Mouse (Mus musculus): Measurements from ENCODE around the gene Snx27. TPM values are rescaled to one million over a fixed set of nuclear protein-coding genes. Genes with fewer than 3 reads are reported as not detected.
A peak's percentile ranks its signal among the peaks of the same experiment; 100 is the strongest.

Snx27 gene
- total RNA-seq, 2 experiments from 2014 or later = 43.7 to 49.9 TPM

DNA sequence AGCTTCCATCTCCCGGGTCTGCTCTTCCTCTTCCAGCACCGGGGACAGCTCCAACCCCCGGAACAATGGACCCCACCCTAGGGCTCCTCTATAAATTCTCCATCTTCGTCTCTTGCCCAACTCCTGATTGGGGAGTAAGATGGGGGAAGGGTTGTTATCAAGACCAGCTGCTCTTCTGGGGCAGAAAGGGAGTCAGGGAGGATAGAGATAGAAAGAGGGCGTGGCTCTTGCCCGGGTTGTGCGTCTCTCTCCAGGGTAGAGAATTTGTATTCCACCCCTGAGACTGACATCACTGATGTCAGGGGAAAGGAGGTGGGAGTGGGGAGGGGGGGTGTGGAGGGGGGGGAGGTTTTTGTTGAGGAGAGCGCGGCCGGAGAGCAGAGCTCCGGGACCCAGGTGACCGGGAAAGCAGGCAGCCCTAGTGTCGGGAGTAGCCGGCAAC lies 104.5 kb downstream of the Snx27 start, which contains the start of gene Celf3:
Celf3 (plus strand) TSS at position 315 of the 442 bp plus-strand sequence.
- DNase-seq (ENCODE audit: low spot score in 2 of 2) = no peak

- DNase-seq (ENCODE audit: low spot score in 2 of 2) = no peak
These were observed 105.1 kb downstream of the Snx27 start for GRCm38 (mm10) chr3:94477444-94477843.

GRCm38 (mm10) chr3:94476301-94477035 lies 106.0 kb downstream of the Snx27 start:
- DNase-seq (ENCODE audit: low spot score in 2 of 2) = no peak

DNA sequence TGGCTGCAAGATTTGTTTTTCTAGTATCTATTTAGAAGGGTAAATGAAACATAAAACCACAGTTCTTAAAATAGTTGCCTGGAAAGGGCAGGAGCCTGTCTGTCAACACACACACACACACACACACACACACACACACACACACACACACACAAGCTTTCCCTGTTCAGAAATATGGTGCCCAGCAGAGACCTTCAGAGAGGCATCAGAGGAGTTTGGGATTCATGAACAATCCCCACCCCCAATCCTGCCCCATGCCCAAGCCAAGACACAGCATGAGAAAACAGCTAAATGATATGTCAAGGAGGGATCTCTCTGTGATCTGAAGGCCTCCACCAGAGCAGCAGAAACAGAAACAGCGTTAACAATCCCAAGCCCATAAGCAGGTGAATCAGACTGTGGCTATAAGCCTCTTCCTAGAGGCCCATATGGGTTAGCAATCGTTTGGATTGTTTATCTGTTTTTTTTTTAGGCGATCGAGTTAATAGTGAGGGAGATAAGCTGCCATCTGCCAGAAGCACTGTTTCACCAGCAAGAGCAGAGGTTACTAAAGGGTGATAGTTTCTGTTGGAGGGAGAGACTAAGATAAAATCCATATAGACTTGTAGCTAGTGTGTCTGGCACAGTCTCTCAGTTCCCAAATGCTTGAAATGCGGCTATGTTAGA lies 108.8 kb downstream of the Snx27 start:
- no peak for DNase-seq (ENCODE audit: low spot score in 2 of 2)

DNA sequence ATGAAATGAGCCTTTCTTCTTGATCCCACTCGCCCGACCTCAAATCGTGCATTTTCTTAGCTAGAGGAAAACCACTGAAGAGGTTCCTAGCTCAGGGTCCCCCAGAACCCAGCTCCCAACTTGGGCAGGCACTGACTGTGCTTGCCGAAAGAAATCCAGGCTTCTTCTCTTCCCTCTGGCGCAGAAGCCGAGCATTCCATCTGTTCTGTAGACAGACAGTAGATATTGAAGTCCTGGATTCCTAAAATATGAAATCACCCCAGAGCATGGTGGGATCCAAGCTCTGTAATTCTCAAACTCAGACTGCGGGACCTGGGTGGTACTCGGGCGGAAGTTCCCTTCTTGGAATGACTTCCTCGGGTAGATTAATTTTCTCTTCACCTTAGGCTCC lies 109.4 kb downstream of the Snx27 start:
- DNase-seq (ENCODE audit: low spot score in 2 of 2) = no peak

- no peak for DNase-seq (ENCODE audit: low spot score in 2 of 2)
These were observed 109.9 kb downstream of the Snx27 start for GRCm38 (mm10) chr3:94472447-94473114.

- DNase-seq (ENCODE audit: low spot score in 2 of 2) = no peak
These were observed 113.6 kb downstream of the Snx27 start for GRCm38 (mm10) chr3:94468931-94469330.

DNA sequence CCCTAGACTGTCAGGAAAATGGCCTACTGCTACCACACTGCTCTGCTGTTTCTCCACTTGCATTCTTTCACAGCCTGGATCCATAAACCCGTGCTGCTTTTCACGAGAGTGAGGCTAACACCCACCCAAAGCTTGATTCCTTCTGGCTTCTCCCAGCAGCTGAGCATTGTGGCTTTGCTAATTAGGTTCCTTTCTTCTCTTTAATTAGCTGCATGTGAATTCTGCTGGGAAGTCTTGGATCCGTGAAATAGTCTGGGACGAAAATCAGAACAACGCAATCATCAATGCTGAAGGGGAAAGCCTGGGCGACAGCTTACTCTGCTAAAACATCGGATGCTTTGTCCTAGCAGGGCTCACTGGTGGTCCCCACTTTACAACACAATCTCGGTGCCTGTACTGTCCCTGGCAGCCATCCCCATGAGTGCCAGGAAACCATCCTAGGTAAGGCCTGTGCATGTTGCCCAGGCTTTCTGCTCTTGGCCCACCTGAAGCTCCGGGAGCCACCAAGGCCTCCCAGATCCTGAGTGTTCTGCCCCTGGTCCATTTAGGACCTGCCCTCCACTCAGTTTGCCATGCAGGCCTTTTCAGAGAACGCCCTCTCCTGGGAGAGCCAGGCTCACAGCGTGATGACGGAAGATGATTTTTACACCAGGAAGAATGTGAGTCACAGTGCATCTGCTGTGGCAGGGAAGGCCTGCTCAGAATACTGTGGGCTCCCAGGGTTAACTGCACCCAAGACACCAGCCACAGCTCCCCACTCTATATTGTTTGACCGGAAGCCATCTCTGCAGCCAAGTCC lies 116.7 kb downstream of the Snx27 start:
- DNase-seq (ENCODE audit: low spot score in 2 of 2) = no peak

DNA sequence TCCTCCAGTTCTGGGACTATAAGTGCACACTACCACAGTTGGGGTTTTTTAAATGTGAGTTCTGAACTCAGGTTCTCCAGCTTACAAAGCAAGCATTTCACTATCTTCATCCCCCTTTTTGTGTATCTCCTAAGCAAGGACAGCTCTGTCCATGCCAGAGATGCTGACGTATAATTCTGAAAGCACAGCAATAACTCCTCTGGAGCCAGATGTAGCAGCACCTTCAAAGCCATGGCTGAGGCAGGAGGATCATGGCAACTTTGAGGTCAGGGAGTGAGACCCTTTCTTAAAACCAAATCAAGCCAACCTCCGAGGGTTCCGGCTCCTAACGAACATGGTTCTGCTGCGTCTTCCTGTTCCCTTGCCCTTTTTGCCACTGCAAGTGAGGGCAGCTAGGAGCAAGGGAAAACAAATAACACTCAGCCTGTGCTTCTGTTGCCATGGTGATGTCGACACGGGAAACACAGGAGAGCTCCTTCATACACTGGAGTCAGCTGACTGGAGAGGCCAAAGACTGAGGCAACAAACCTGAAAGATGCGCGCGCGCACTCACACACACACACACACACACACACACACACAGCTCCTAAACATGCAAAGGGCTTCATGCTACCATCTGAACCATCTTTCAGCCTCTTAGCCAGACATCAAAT lies 118.5 kb downstream of the Snx27 start:
- DNase-seq (ENCODE audit: low spot score in 2 of 2) = no peak

- no peak for DNase-seq (ENCODE audit: low spot score in 2 of 2)
These were observed 122.7 kb downstream of the Snx27 start for GRCm38 (mm10) chr3:94459834-94460233.

DNA sequence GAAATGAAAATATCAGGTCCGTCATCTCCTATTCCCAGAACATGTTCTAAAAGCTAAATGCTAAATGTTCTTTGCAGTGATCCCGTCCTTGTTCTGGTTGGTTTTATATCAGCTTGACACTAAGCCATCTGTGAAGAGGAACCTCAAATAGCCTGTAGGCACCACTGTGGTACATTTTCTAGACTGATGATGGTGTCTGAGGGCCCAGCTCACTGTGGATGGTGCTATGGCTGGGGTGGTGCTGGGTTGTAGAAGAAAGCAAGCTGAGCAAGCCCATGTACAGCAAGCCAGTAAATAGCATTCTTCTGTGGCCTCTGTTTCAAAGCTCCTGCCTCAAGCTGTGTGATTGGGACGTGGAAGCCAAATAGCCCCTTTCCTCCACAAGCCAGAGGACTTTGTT lies 125.5 kb downstream of the Snx27 start:
- DNase-seq (ENCODE audit: low spot score in 2 of 2) = no peak

GRCm38 (mm10) chr3:94456529-94457000 lies 126.0 kb downstream of the Snx27 start:
- DNase-seq (ENCODE audit: low spot score in 2 of 2) = peak; percentile 74 to 76

- no peak for DNase-seq (ENCODE audit: low spot score in 2 of 2)
These were observed 133.1 kb downstream of the Snx27 start for GRCm38 (mm10) chr3:94449377-94449776.

Other genes with a start within 250 kb of the Snx27 start
- not detected for gene Them5, start 240.6 kb downstream of the Snx27 start, total RNA-seq (2021)
- gene C2cd4d, start 220.3 kb downstream of the Snx27 start, total RNA-seq (2021) = under 1 TPM; 0.38 to 0.40 TPM
- gene Rorc, start 209.9 kb downstream of the Snx27 start, total RNA-seq (2021) = 10 to 100 TPM; 20.3 to 27.7 TPM
- under 1 TPM; 0.56 to 0.70 TPM for gene Lingo4, start 184.2 kb downstream of the Snx27 start, total RNA-seq (2021)
- gene Tdrkh, start 169.4 kb downstream of the Snx27 start, total RNA-seq (2021) = 10 to 100 TPM in 1 of 2 experiments, 1 to 10 TPM in 1; 8.5 to 14.3 TPM
- gene Mrpl9, start 139.4 kb downstream of the Snx27 start, total RNA-seq (2021) = 10 to 100 TPM; 69.9 to 77.6 TPM
- not detected for gene Oaz3, start 138.8 kb downstream of the Snx27 start, total RNA-seq (2021)
- gene Celf3, start 104.4 kb downstream of the Snx27 start, total RNA-seq (2021) = 10 to 100 TPM; 16.3 to 29.0 TPM
- gene Riiad1, start 102.4 kb downstream of the Snx27 start, total RNA-seq (2021) = 1 to 10 TPM; 3.0 to 3.3 TPM
- not detected for gene Gm10972, start 60.4 kb upstream of the Snx27 start, total RNA-seq (2021)
- 10 to 100 TPM in 1 of 2 experiments, 1 to 10 TPM in 1; 7.3 to 13.5 TPM for gene Tuft1, start 76.2 kb upstream of the Snx27 start, total RNA-seq (2021)
- gene Selenbp2, start 110.8 kb upstream of the Snx27 start, total RNA-seq (2021) = 1 to 10 TPM; 7.0 to 7.2 TPM
- gene Cgn, start 203.8 kb upstream of the Snx27 start, total RNA-seq (2021) = 1 to 10 TPM; 1.0 TPM